Mouse (Mus musculus) heart, embryonic 16.5 days (tissue): Measurements from ENCODE around the gene Ppfia3. TPM values are rescaled to one million over a fixed set of nuclear protein-coding genes. Genes with fewer than 3 reads are reported as not detected.

ENCODE experiments used
- ATAC-seq: fragments of 200-750 bp; cut with Nextera tagmentation; replicated peaks from 2 replicates; pipeline ENCODE4 v1.8.0; 2017; ENCODE audit warnings: moderate number of reproducible peaks; ENCODE audit not compliant: insufficient read depth, low FRiP score; ENCODE audit errors: extremely low read depth
- H3K27ac ChIP-seq: fragments of 300-500 bp; sonication (generic); 2 replicates; pipeline ENCODE4 v1.5.1; 2014; ENCODE audit warnings: mild to moderate bottlenecking, low read length, control low read depth, moderate library complexity
- H3K27me3 ChIP-seq: fragments of 300-500 bp; sonication (generic); 2 replicates; pipeline ENCODE4 v1.6.1; 2014; ENCODE audit warnings: low read length, mixed read lengths; ENCODE audit not compliant: control insufficient read depth, insufficient read depth
- H3K36me3 ChIP-seq: fragments of 300-500 bp; sonication (generic); 2 replicates; pipeline ENCODE4 v1.6.1; 2014; ENCODE audit not compliant: control insufficient read depth, insufficient read depth
- H3K4me1 ChIP-seq: fragments of 300-500 bp; sonication (generic); 2 replicates; pipeline ENCODE4 v1.6.1; 2014; ENCODE audit warnings: low read length, mixed read lengths; ENCODE audit not compliant: control insufficient read depth, insufficient read depth
- H3K4me2 ChIP-seq: fragments of 300-500 bp; sonication (generic); 2 replicates; pipeline ENCODE4 v1.6.1; 2014; ENCODE audit warnings: low read depth, mild to moderate bottlenecking, control low read depth, low read length
- H3K4me3 ChIP-seq: fragments of 300-500 bp; sonication (generic); 2 replicates; pipeline ENCODE4 v1.5.1; 2014; ENCODE audit warnings: mild to moderate bottlenecking, control low read depth, low read length
- H3K9ac ChIP-seq: fragments of 300-500 bp; sonication (generic); 2 replicates; pipeline ENCODE4 v1.6.1; 2014; ENCODE audit warnings: low read length, control low read depth
- H3K9me3 ChIP-seq: fragments of 300-500 bp; sonication (generic); replicated peaks from 2 replicates; pipeline ENCODE4 v1.6.1; 2016; ENCODE audit warnings: low read length; ENCODE audit not compliant: control insufficient read depth
- WGBS: fragments of 180-500 bp; shearing (Covaris S2); extraction: QIAGEN DNeasy Blood & Tissue Kit; methylation state at CpG from one replicate; pipeline ENCODE4 v1.1.7; 2014; 5-methylcytosine and 5-hydroxymethylcytosine counted together
- polyA plus RNA-seq: library from polyadenylated mRNA; unstranded; fragments of >200 nt; fragmentation: Nextera tagmentation; extraction: Ambion mirVana; gene quantifications from 2 replicates; pipeline ENCODE4 v1.2.1, GENCODE M21; 2015

The Ppfia3 gene
- polyA plus RNA-seq, 1 experiment from 2014 or later = 1.5 TPM

DNA sequence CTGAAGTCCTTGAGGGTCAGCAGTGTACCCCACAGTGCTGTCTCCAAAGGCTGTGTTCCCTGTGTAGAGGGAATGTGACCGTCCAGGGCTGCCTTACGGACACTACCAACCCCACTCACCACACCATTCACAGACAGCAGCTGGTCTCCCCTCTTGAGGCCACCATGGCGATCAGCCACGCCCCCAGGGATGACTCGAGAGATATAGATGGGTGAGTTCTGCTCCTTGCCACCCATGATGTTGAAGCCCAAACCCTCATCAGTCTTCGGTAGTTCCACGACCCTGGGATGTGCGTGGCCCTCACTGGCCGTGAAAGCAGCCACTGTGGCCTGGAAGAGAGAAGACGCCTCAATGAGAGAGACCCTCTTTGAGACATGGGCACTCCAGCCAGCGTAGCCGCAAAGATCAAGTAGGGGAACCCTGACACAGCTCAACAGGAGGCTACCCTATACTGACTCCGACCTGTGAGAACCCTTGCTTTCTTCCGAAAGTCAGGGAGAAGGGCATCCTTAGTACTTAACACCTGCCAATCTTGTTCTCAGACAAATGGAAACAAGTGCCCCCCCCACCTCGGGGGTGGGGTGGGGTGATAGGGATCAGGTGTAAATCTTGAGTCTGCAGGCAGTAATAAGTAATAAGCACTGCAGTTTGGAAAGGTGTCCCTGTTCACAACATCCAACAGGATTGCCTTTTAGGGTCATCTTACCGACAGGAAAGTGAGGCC is 2.4 kb upstream of the Ppfia3 start:
- Histone ChIP-seq H3K27ac (no peak overlapping the region), H3K4me2 (no peak overlapping the region), H3K9me3 (no peaks in the 10 kb centered on the region), H3K27me3 (peaks cover 30% of the 10 kb centered on the region), H3K9ac (no peak overlapping the region), H3K36me3 (no peaks in the 10 kb centered on the region), H3K4me1 (peaks cover 19% of the 10 kb centered on the region), H3K4me3 (no peak overlapping the region)
- no peak for ATAC-seq
- WGBS = 75% methylated on average over 16 of the region's 16 CpGs

DNA sequence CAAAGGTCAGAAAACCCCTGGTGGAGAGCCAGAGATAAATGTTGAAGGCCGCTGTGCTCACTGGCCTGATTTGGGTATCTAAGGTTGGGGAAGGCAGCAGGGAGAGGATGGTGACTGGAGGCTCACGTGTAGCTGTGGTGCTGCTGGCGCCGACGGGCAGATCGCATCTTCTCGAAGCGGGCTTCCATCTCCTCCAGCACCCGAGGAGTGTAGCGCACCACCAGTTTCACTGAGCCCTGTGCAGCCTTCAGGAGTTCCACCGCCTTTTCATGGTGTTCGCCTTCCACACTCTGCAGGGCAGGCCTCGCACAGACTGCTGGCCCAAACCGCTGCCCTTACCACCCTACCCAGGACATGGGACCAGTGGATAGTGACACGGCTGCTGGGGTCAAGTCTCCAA is 1.4 kb upstream of the Ppfia3 start:
- Histone ChIP-seq H3K27me3 (peaks cover 37% of the 10 kb centered on the region), H3K4me3 (no peak overlapping the region), H3K9me3 (no peaks in the 10 kb centered on the region), H3K4me1 (peaks cover 19% of the 10 kb centered on the region), H3K36me3 (no peaks in the 10 kb centered on the region), H3K27ac (no peak overlapping the region), H3K9ac (no peak overlapping the region; the same call in 1 of the 2 replicates), H3K4me2 (no peak overlapping the region)
- ATAC-seq = no peak
- WGBS = 78% methylated on average over 15 of the region's 15 CpGs

DNA sequence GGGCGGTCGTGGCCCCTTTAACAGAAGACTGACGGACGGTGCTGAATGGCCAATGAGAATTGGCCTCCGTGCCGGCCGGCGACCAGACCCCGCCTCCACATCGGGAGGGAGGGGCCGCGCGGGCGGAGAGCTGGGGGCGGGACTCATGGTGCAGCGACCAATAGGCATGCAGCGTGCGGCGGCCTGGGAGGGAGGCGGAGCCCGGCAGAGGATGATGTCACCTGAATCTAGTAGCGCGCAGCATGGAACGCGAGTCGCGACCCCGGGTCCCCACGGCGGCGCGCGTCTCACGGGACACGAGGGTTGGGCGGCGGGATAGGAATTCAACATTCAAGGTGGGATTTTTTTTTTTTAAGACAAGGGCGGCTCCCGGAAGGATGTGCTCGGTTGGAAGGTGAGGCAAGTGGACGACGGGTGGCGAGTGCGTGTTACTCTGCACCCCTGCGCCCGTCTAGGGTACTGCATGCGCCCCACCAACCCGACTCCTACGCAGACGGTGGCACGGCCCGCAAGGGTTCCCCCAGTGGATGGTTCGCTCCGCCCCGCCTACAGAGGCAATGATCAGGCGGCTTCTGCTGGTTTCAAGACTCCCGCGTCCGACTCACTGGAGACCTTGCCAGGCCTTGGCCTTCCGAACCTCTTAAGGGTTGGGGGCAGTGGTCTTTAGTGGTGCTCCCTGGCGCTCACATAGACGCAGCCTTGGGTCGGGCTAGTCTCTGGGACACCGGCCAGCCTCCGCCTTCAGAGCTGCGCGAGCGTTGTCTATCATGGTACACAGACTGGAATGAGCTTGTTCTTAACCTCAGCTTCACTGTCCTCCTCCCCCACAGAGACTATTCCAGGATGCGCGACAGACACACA is 431 bp upstream of the Ppfia3 start:
- WGBS = under 1% methylated on average over 70 of the region's 70 CpGs
- Histone ChIP-seq H3K27ac (peak overlapping the region; percentile 46), H3K9ac (peak overlapping the region; percentile 67), H3K4me2 (peak overlapping the region; percentile 98), H3K4me1 (peaks cover 19% of the 10 kb centered on the region), H3K27me3 (peaks cover 46% of the 10 kb centered on the region), H3K9me3 (no peaks in the 10 kb centered on the region), H3K36me3 (no peaks in the 10 kb centered on the region), H3K4me3 (peak overlapping the region; percentile 65)
- ATAC-seq = peak; percentile 90

DNA sequence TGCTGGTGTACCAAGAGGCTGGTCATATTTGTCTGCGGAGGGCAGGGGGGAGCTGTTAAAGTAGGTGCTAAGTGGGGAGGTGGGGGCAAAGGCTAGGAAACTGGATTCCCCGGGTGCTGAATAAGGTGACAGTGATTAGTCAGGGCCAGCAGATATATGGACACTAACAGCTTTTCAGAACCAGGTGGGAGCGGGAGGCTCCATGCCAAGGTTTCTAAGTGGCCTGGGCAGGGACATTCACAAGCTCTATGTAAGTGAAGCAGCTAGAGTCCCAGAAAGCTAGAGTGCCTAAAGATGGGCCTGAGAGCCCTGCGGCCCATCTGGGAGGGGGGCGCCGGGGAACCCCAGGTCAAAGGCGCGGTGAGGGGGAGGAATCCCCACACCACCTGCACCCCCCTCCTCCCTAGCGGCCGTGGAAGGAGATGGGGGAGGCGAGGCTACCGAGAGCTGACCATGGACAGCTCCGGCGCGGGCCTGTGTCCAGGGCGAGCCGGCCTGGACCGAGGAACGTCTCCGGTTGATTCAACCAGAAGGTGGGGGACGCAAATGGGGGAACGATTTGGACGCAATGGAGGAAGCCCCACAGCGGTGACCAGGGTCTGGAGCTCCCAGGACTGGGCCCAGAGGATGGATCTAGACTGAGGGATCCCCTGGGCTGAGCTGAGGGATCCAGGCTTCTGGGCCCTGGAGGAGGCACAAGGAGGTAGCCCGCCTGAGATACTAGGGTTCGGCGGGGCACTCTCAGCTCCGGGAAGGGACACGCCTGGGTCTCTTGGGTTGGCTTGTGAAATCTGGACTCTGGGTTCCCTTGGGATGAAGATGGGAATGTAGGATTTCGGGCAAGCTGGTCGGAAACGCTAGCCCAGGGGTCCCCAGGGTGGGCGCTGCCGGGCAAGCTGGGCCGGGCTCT is 822 bp downstream of the Ppfia3 start:
- H3K27me3 ChIP-seq = peaks cover 58% of the 10 kb centered on the region
- no peak overlapping the region for H3K27ac ChIP-seq
- H3K4me2 ChIP-seq = peak overlapping the region; percentile 98
- 5% methylated on average over 35 of the region's 35 CpGs for WGBS
- peak overlapping the region; percentile 67 for H3K9ac ChIP-seq
- peaks cover 26% of the 10 kb centered on the region for H3K4me1 ChIP-seq
- no peak for ATAC-seq
- peak overlapping the region; percentile 65 for H3K4me3 ChIP-seq
- no peaks in the 10 kb centered on the region for H3K36me3 ChIP-seq
- H3K9me3 ChIP-seq = no peaks in the 10 kb centered on the region

DNA sequence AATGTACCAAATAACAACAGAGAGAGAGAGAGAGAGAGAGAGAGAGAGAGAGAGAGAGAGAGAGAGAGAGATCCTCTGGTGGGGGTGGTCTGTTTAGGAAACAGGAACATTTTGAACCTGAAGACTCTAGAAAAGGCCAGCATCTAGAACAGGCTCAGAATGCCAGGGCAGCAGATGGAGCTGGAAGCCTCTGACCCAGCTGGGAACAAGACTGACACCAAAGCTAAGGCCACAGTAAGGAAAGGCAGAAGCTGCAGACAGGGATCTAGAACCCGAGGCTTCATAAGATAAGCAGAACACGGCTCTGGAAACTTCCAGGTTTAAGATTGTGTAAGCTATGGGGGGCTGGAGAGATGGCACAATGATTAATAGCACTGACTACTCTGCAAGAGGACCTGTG is 2.8 kb downstream of the Ppfia3 start:
- peaks cover 16% of the 10 kb centered on the region for H3K4me1 ChIP-seq
- H3K4me2 ChIP-seq = no peak overlapping the region
- H3K9ac ChIP-seq = no peak overlapping the region
- no peak overlapping the region for H3K4me3 ChIP-seq
- H3K27me3 ChIP-seq = peaks cover 62% of the 10 kb centered on the region
- no peaks in the 10 kb centered on the region for H3K36me3 ChIP-seq
- ATAC-seq = no peak
- H3K27ac ChIP-seq = no peak overlapping the region
- WGBS = 69% methylated on average over 2 of the region's 2 CpGs
- no peaks in the 10 kb centered on the region for H3K9me3 ChIP-seq

DNA sequence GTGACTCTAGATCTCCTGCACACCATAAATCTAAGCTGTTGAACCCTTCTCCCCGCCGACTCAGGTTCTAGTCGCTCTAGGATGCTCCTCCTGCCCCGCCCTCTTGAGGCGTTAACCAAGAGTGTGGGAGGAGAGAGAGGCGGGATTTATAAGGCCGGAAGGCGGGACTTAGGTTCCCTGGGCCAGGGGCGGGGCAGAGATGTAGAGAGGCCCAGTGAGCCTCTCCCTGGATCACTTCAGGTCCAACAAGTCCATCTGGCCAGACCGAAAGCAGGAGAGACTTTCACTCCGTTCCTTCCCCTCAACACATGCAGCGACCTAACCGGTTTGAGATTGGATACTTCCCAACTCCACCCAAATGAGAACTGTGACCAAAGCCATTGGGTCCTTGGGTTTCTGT is 4.0 kb downstream of the Ppfia3 start:
- no peaks in the 10 kb centered on the region for H3K36me3 ChIP-seq
- peaks cover 14% of the 10 kb centered on the region for H3K4me1 ChIP-seq
- H3K4me2 ChIP-seq = no peak overlapping the region
- ATAC-seq = no peak
- H3K9ac ChIP-seq = no peak overlapping the region
- H3K4me3 ChIP-seq = no peak overlapping the region
- 6% methylated on average over 13 of the region's 13 CpGs for WGBS
- no peaks in the 10 kb centered on the region for H3K9me3 ChIP-seq
- no peak overlapping the region for H3K27ac ChIP-seq
- peaks cover 57% of the 10 kb centered on the region for H3K27me3 ChIP-seq

DNA sequence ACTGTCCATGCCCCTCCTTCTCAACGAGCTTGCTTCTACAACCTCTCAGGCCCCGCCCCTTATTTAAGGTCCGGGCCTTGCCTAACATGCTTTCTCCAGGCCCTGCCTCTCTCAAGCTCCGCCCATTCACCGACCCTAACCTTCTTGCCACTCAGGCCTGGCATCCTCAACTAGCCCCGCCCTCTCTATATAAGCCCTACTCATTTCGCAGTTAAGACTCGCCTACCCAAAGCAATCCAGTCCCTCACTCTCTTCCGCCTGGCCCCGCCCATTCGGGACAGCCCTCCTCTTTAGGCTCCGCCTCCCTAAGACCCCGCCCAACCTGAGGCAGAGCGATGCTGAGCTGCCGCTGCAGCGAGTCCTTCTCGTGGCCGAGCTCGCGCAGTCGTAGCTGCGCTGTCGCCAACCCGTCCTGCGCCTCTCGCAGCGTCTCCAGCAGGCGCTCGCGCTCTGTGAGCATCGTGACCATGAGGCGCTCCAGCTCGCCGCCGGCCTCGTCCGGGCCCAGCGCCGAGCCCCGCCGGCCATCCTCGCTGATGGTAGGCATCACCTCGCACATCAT is 5.5 kb downstream of the Ppfia3 start:
- no peaks in the 10 kb centered on the region for H3K9me3 ChIP-seq
- H3K9ac ChIP-seq = 0 out of 2 replicates have a peak overlapping the region, but pooled peaks have one; percentile 8
- H3K27me3 ChIP-seq = peaks cover 59% of the 10 kb centered on the region
- peak overlapping the region; percentile 46 for H3K4me3 ChIP-seq
- no peak overlapping the region for H3K27ac ChIP-seq
- H3K4me2 ChIP-seq = peak overlapping the region; percentile 73
- peaks cover 10% of the 10 kb centered on the region for H3K4me1 ChIP-seq
- ATAC-seq = peak; percentile 56
- WGBS = under 1% methylated on average over 43 of the region's 43 CpGs
- H3K36me3 ChIP-seq = no peaks in the 10 kb centered on the region

DNA sequence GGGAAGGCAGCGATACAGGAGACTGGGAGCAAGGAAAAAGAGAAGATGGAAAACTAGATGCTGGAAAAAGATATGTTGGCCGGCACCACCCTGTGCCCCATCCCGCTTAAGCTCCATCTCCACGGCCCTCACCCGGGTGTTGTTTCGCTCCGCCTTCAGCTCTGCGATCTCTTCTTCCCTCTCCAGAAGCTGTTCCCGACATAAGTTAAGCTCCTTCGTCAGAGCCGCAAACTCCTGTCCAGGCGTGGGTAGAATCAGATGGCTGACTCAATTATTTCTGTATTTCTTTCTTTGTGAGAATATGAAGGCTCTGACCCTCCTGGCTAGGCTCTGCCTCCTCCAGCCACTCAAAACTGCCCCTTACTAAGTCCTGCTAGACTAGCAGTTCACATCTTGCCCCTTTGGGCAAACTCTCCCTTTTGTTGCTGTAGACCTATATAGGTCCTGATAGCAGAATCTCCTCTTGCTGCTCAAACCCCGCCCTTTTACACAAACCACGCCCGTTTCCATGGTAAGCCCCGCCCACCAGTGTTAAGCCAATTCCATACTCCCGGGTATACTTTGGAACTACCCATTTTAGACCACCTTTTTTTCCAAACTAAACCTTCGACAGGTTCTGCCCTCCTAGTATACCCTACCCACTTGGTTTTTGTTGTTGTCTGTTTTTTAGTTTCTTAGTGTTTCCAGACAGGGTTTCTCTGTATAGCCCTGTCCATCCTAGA is 6.3 kb downstream of the Ppfia3 start:
- no peak for ATAC-seq
- Histone ChIP-seq H3K9me3 (no peaks in the 10 kb centered on the region), H3K27me3 (peaks cover 58% of the 10 kb centered on the region), H3K36me3 (no peaks in the 10 kb centered on the region), H3K27ac (no peak overlapping the region), H3K4me3 (no peak overlapping the region), H3K4me1 (peaks cover 6% of the 10 kb centered on the region), H3K4me2 (no peak overlapping the region), H3K9ac (no peak overlapping the region)
- 39% methylated on average over 18 of the region's 18 CpGs for WGBS
